22 mouse cellular contexts compared by ENCODE assay signal in genomic region chr5:121765020-121765419, GRCm38 (mm10). TPM values are rescaled to one million over a fixed set of nuclear protein-coding genes. Genes with fewer than 3 reads are reported as not detected.
DNase-seq lines count a peak whose midpoint lies in the region.
"Had no signal": no experiment of that assay in that cellular context is flagged by ENCODE, and none has a peak within 500 bp of the region (broad histone marks: within the 10 kb centered on the region; RNA-seq: fewer than 3 reads in every experiment).

No protein-coding gene starts in this region.

- WGBS in midbrain, embryonic 10.5 days: 86% methylated on average over 2 of the region's 2 CpGs

- no peaks in the 10 kb centered on the region for H3K4me1 ChIP-seq in midbrain, embryonic 10.5 days
- H3K4me1 ChIP-seq: forebrain, embryonic 13.5 days had no signal

- no peaks in the 10 kb centered on the region for H3K9me3 ChIP-seq in midbrain, embryonic 10.5 days (replicated peaks)
- H3K9me3 ChIP-seq: forebrain, embryonic 10.5 days; forebrain, embryonic 13.5 days; heart, embryonic 13.5 days had no signal

- H3K27me3 ChIP-seq in midbrain, embryonic 10.5 days (ENCODE audit: low read depth, poor library complexity, severe bottlenecking): no peaks in the 10 kb centered on the region
- H3K27me3 ChIP-seq: forebrain, embryonic 13.5 days; heart, embryonic 13.5 days had no signal

- peaks cover 65% of the 10 kb centered on the region for H3K36me3 ChIP-seq in midbrain, embryonic 10.5 days

- no peak overlapping the region for H3K27ac ChIP-seq in midbrain, embryonic 10.5 days (replicated peaks)
- H3K27ac ChIP-seq: forebrain, embryonic 10.5 days; forebrain, embryonic 13.5 days; gastrocnemius, adult 2 months; heart, embryonic 13.5 days; hindbrain, embryonic 14.5 days; hindbrain, postnatal 0 days had no signal

- H3K4me3 ChIP-seq in midbrain, embryonic 10.5 days: no peak overlapping the region
- H3K4me3 ChIP-seq: forebrain, embryonic 10.5 days; forebrain, embryonic 13.5 days; gastrocnemius, adult 2 months; heart, embryonic 13.5 days had no signal

- DNase-seq in A20 (ENCODE audit: low read depth, low spot score): peak; percentile 46
- DNase-seq in brain, adult 2 months (ENCODE audit: low read depth, low spot score): peak; percentile 10
- DNase-seq in thymus, postnatal 0 days (ENCODE audit: low spot score): peak; percentile 61
- DNase-seq in thymus, postnatal 25 days: peak; percentile 14
- DNase-seq in adrenal gland, adult (ENCODE audit: inconsistent age in 2 of 2, low spot score in 1 of 2): no peak
- no peak for DNase-seq in right cerebral cortex, postnatal 10 days (ENCODE audit: low spot score in 2 of 2)
- DNase-seq in midbrain, embryonic 10.5 days (ENCODE audit: low spot score): no peak
- DNase-seq in frontal cortex, postnatal 14 days (ENCODE audit: low spot score in 2 of 2): no peak
- DNase-seq: adrenal gland, postnatal 14 days; cerebellum, adult 11-12 months; cerebellum, adult 8-10 months; cerebellum, postnatal 10 days; gastrocnemius, adult 2 months; gastrocnemius, postnatal 14 days; heart, adult 18-20 months; heart, postnatal 14 days; heart, postnatal 4 days had no signal

RNA-seq across cellular contexts. Expression of gene Atxn2, which starts 53.9 kb away (rescaled TPM):
- polyA plus RNA-seq in thymus, postnatal 0 days (2015; fragmentation: Nextera tagmentation; extraction: Ambion mirVana): 34.9 and 46.6 TPM in 2 replicates
- 36.6 and 37.3 TPM in 2 replicates for polyA plus RNA-seq in midbrain, embryonic 10.5 days (2016; fragmentation: Nextera tagmentation; extraction: Ambion mirVana)

Comparison
In these comparisons a context has a peak if more than half of its experiments do, and no peak if none do; other contexts are left out.
1. DNase-seq: peak in A20 (single experiment), brain, adult 2 months (single experiment), thymus, postnatal 0 days (single experiment) and thymus, postnatal 25 days (single experiment); none in adrenal gland, adult (0 of 2), right cerebral cortex, postnatal 10 days (0 of 2), midbrain, embryonic 10.5 days (single experiment) and frontal cortex, postnatal 14 days (0 of 2).